8 mouse cellular contexts compared by ENCODE assay signal in the genomic region with DNA sequence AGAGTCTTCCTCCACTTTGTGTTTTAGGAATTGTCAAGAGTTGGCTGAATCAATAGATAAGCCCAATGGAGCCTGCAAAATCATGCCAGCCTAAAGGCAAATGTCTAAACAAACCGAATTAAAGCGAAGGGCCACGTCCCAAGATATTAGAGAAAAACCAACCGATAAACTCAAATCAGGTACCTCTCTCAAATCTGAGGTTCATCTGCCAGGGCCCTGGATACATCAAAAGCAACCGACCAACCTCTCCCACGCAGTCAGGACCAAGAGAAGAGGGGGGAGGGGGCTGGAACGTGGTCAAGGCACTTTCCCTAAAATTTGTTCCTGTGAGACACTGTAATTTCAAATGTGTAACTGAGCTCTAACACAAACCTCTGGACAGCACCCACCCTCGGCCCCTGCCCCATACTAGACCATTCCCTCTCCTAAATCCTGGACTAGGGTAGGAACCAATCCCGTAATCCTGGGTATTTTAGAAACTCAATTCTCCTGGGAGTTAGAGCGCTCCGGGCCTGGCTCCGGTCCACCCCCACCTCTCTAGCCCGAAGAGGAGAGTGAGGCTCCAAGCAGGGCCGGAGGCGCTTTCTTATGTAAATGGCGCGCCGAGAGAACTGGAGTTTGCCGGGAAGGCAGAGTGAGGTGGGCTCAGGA. TPM values are rescaled to one million over a fixed set of nuclear protein-coding genes. Genes with fewer than 3 reads are reported as not detected.
DNase-seq lines count a peak whose midpoint lies in the region; ATAC-seq and TF ChIP-seq lines count a peak whose summit lies in the region.

No protein-coding gene starts in this region.

- H3K4me3 ChIP-seq in E14TG2a.4 (replicated peaks; ENCODE audit: low read length), result peak overlapping the region; percentile 99
- peak overlapping the region; percentile 58 for H3K4me3 ChIP-seq in embryonic facial prominence, embryonic 12.5 days
- peak overlapping the region; percentile 45 for H3K4me3 ChIP-seq in hindbrain, postnatal 0 days (ENCODE audit: low read length)
- peak overlapping the region; percentile 80 for H3K4me3 ChIP-seq in midbrain, embryonic 10.5 days

- no peak for TF ChIP-seq CTCF in E14TG2a.4 (conservative IDR thresholded peaks at IDR 0.05; ENCODE audit: low read length)
- no peak for TF ChIP-seq CTCF in hindbrain, postnatal 0 days (IDR thresholded peaks at IDR 0.05; ENCODE audit: low read depth)

- peak overlapping the region; percentile 92 for H3K4me2 ChIP-seq in embryonic facial prominence, embryonic 12.5 days (replicated peaks)
- peak overlapping the region; percentile 94 for H3K4me2 ChIP-seq in hindbrain, postnatal 0 days (ENCODE audit: low read depth, low read length)

- peak; percentile 94 for DNase-seq in heart, adult 11 months
- DNase-seq in heart, adult 8-10 months (ENCODE audit: low spot score), result no peak
- peak; percentile 46 for DNase-seq in hindbrain, postnatal 0 days (ENCODE audit: low spot score)
- DNase-seq in midbrain, embryonic 10.5 days (ENCODE audit: low spot score), result peak; percentile 71
- no peak for DNase-seq in left cerebral cortex, adult 9 months (ENCODE audit: low spot score in 2 of 2)
- no peak for DNase-seq in right cerebral cortex, postnatal 14 days

- under 1% methylated on average over 19 of the region's 19 CpGs for WGBS in embryonic facial prominence, embryonic 12.5 days
- 3% methylated on average over 19 of the region's 19 CpGs for WGBS in hindbrain, postnatal 0 days
- WGBS in midbrain, embryonic 10.5 days, result 0% methylated on average over 19 of the region's 19 CpGs

- peaks cover 48% of the 10 kb centered on the region for H3K36me3 ChIP-seq in E14TG2a.4 (ENCODE audit: insufficient read depth, low read length)
- no peaks in the 10 kb centered on the region for H3K36me3 ChIP-seq in embryonic facial prominence, embryonic 12.5 days
- H3K36me3 ChIP-seq in hindbrain, postnatal 0 days (ENCODE audit: insufficient read depth, low read length), result no peaks in the 10 kb centered on the region
- peaks cover 6% of the 10 kb centered on the region; the same call in 1 of the 2 replicates for H3K36me3 ChIP-seq in midbrain, embryonic 10.5 days

- no peak for ATAC-seq in embryonic facial prominence, embryonic 12.5 days (ENCODE audit: insufficient number of reproducible peaks, insufficient read depth, low FRiP score, low TSS enrichment)
- no peak for ATAC-seq in hindbrain, postnatal 0 days

- H3K9ac ChIP-seq in embryonic facial prominence, embryonic 12.5 days, result peak overlapping the region; percentile 67
- peak overlapping the region; percentile 40; the same call in 1 of the 2 replicates for H3K9ac ChIP-seq in hindbrain, postnatal 0 days (replicated peaks; ENCODE audit: low read length)

- 0 out of 2 replicates have a peak, but pooled peaks cover 6% of the 10 kb centered on the region for H3K9me3 ChIP-seq in E14TG2a.4 (ENCODE audit: low read length)
- no peaks in the 10 kb centered on the region for H3K9me3 ChIP-seq in embryonic facial prominence, embryonic 12.5 days
- H3K9me3 ChIP-seq in hindbrain, postnatal 0 days (ENCODE audit: low read length), result no peaks in the 10 kb centered on the region
- H3K9me3 ChIP-seq in midbrain, embryonic 10.5 days (replicated peaks), result no peaks in the 10 kb centered on the region

- H3K27me3 ChIP-seq in E14TG2a.4 (ENCODE audit: insufficient read depth, low read length), result peaks cover 16% of the 10 kb centered on the region
- H3K27me3 ChIP-seq in embryonic facial prominence, embryonic 12.5 days, result no peaks in the 10 kb centered on the region
- no peaks in the 10 kb centered on the region for H3K27me3 ChIP-seq in hindbrain, postnatal 0 days (ENCODE audit: insufficient read depth, low read length)
- H3K27me3 ChIP-seq in midbrain, embryonic 10.5 days (ENCODE audit: low read depth, poor library complexity, severe bottlenecking), result peaks cover 11% of the 10 kb centered on the region; the same call in 1 of the 2 replicates

- H3K27ac ChIP-seq in embryonic facial prominence, embryonic 12.5 days, result peak overlapping the region; percentile 77; the same call in 1 of the 2 replicates
- no peak overlapping the region; the same call in 1 of the 2 replicates for H3K27ac ChIP-seq in hindbrain, postnatal 0 days
- H3K27ac ChIP-seq in midbrain, embryonic 10.5 days (replicated peaks), result peak overlapping the region; percentile 91

- peaks cover 53% of the 10 kb centered on the region for H3K4me1 ChIP-seq in E14TG2a.4 (replicated peaks; ENCODE audit: low read depth, low read length)
- peaks cover 16% of the 10 kb centered on the region for H3K4me1 ChIP-seq in embryonic facial prominence, embryonic 12.5 days
- peaks cover 6% of the 10 kb centered on the region; the same call in 1 of the 2 replicates for H3K4me1 ChIP-seq in hindbrain, postnatal 0 days (ENCODE audit: insufficient read depth, low read length)
- peaks cover 47% of the 10 kb centered on the region for H3K4me1 ChIP-seq in midbrain, embryonic 10.5 days

RNA-seq across cellular contexts. Expression of gene Hk2, which starts 1.7 kb away (rescaled TPM):
- 100 to 1,000 TPM; 393 to 406 (median 396) TPM for total RNA-seq in heart, adult 8-10 months (2022)
- 14.8 and 16.0 TPM in 2 replicates for polyA plus RNA-seq in embryonic facial prominence, embryonic 12.5 days (2016; fragmentation: Nextera tagmentation; extraction: Ambion mirVana)
- total RNA-seq in hindbrain, postnatal 0 days (2014; rRNA removed), result 6.0 and 13.0 TPM in 2 replicates
- polyA plus RNA-seq in hindbrain, postnatal 0 days (2015; fragmentation: Nextera tagmentation; extraction: Ambion mirVana), result 2.6 and 3.6 TPM in 2 replicates
- 26.4 and 31.4 TPM in 2 replicates for polyA plus RNA-seq in midbrain, embryonic 10.5 days (2016; fragmentation: Nextera tagmentation; extraction: Ambion mirVana)

Comparison
In these comparisons a context has a peak if more than half of its experiments do, and no peak if none do; other contexts are left out.
1. DNase-seq: peak in heart, adult 11 months (single experiment), hindbrain, postnatal 0 days (single experiment) and midbrain, embryonic 10.5 days (single experiment); none in heart, adult 8-10 months (single experiment), left cerebral cortex, adult 9 months (0 of 2) and right cerebral cortex, postnatal 14 days (single experiment).
2. H3K4me3 ChIP-seq: peak in every context shown above with its lines; median percentile 99 in E14TG2a.4; 80 in midbrain, embryonic 10.5 days; 58 in embryonic facial prominence, embryonic 12.5 days; 45 in hindbrain, postnatal 0 days.